Mouse (Mus musculus) E14TG2a.4 (cell line): ENCODE results near the gene Pbx2.

Source experiments
- CTCF ChIP-seq: conservative IDR thresholded peaks from 2 replicates; pipeline ENCODE4 v1.5.1; 2014; ENCODE audit warnings: low read length
- POU5F1 ChIP-seq: IDR thresholded peaks from 2 replicates; pipeline ENCODE4 v1.6.1; 2014; ENCODE audit warnings: low read length, borderline replicate concordance

- TF ChIP-seq CTCF: no peak
- TF ChIP-seq POU5F1: no peak
Observed at GRCm38 (mm10) chr17:34589681-34590101, 1.4 kb upstream of the Pbx2 start, which contains the start of gene Gpsm3.
